Mouse (Mus musculus) T-helper 1 cell (primary cell): Measurements from ENCODE around the gene Tmem203.

Experiments used
- in situ Hi-C: fragments of 300-600 bp; cut with MboI, MseI; formaldehyde crosslinking; loops from one replicate; pipeline ENCODE4 v1.15.1; 2025; ENCODE audit warnings: high pct_unique_total_duplicates

The Tmem203 gene

GRCm38 (mm10) chr2:25263623-25264285, 8.5 kb downstream of the Tmem203 start:
- in situ Hi-C loops: no loop called here

GRCm38 (mm10) chr2:25264286-25264660, 9.0 kb downstream of the Tmem203 start:
- in situ Hi-C loops: no loop called here

GRCm38 (mm10) chr2:25264851-25265250, 9.6 kb downstream of the Tmem203 start:
- in situ Hi-C loops: no loop called here

- in situ Hi-C loops: no loop called here
Measured at GRCm38 (mm10) chr2:25265897-25266656, 10.8 kb downstream of the Tmem203 start.

- in situ Hi-C loops: no loop called here
Measured at GRCm38 (mm10) chr2:25266720-25267119, 11.5 kb downstream of the Tmem203 start.

GRCm38 (mm10) chr2:25267241-25267640, 12.0 kb downstream of the Tmem203 start:
- in situ Hi-C loops: no loop called here

- in situ Hi-C loops: no loop called here
Measured at GRCm38 (mm10) chr2:25267746-25268309, 12.6 kb downstream of the Tmem203 start.

GRCm38 (mm10) chr2:25271827-25272511, 16.7 kb downstream of the Tmem203 start, which contains the start of the genes Ssna1 and Anapc2:
Ssna1 (minus strand) TSS chr2:25272438.
Anapc2 (plus strand) TSS chr2:25272478.
- in situ Hi-C loops: loop anchor here (5.0 kb wide), 1 partner anchor 45 kb away; the partner anchor contains the start of gene Grin1

GRCm38 (mm10) chr2:25272515-25272914, 17.3 kb downstream of the Tmem203 start:
- in situ Hi-C loops: loop anchor here (5.0 kb wide), 1 partner anchor 45 kb away; the partner anchor contains the start of gene Grin1

- in situ Hi-C loops: loop anchor here (5.0 kb wide), 1 partner anchor 44 kb away; the partner anchor contains the start of gene Grin1
Measured at GRCm38 (mm10) chr2:25273010-25273409, 17.8 kb downstream of the Tmem203 start.

- in situ Hi-C loops: no loop called here
Measured at GRCm38 (mm10) chr2:25278928-25279882, 24.0 kb downstream of the Tmem203 start.

GRCm38 (mm10) chr2:25285551-25285950, 30.3 kb downstream of the Tmem203 start:
- in situ Hi-C loops: no loop called here

GRCm38 (mm10) chr2:25286314-25286713, 31.1 kb downstream of the Tmem203 start:
- in situ Hi-C loops: no loop called here

- in situ Hi-C loops: no loop called here
Measured at GRCm38 (mm10) chr2:25286837-25287636, 31.8 kb downstream of the Tmem203 start.

GRCm38 (mm10) chr2:25287927-25288649, 32.8 kb downstream of the Tmem203 start, which contains the start of gene Tmem210:
Tmem210 (plus strand) TSS chr2:25288145.
- in situ Hi-C loops: no loop called here

- in situ Hi-C loops: no loop called here
Measured at GRCm38 (mm10) chr2:25288734-25289345, 33.6 kb downstream of the Tmem203 start.

- in situ Hi-C loops: no loop called here
Measured at GRCm38 (mm10) chr2:25289651-25290050, 34.4 kb downstream of the Tmem203 start, which contains the start of gene Lrrc26. Lrrc26 (plus strand) TSS chr2:25289915.

- in situ Hi-C loops: no loop called here
Measured at GRCm38 (mm10) chr2:25290101-25290815, 35.0 kb downstream of the Tmem203 start.
